Mouse (Mus musculus): ENCODE measurements around the gene Fam13c.
A peak's percentile ranks its signal among the peaks of the same experiment; 100 is the strongest.

The Fam13c gene

DNA sequence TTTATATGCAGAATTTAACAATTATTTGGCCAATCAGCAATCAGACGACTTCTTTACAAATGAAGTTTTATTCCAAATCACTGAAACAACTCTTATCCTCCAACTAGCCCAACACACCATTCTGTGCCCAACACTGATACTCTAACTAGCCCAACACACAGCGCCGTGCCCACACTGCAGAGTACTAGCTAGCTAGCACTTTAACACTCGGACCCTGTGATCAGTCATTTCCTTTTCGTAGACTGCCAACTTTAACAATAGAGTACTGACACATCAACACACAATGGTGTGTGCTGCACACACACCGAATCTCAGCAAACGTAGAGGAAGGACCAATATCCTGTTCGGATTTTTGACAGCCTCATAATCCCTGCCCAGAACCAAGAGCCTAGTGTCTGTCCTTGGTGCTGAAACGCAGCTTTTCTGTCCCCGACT lies 157.8 kb downstream of the Fam13c start:
- 0 out of 2 replicates have a peak, but pooled peaks have one; percentile 6 for ATAC-seq (ENCODE audit: insufficient number of reproducible peaks, low FRiP score, low TSS enrichment)

DNA sequence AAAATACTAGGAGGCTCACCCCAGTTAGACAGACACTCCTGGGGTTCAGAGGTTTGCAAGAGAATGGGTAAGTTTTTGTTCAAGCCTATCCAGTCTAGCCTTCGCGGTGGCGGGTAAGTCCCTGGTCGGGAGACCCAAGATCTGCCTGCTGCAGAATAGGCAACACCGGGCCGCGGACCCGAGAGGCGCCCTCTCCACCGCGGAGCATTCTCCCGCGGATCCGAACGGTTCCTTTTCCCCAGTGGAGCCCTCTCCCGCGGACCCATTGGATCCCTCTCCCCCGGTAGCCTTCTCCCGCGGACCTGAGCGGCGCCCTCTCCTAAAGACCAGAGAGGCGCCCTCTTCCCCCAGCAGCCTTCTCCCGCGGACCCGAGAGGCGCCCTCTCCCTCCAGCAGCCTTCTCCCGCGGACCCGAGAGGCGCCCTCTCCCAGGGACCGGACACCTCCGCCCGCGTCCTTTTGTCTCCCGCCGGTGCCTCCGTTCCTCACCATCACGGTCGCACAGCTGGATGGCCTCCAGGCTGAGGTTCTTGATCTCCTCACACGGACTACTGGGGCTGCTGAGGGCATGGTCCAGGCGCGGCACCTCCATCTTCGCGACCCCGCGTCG lies 158.3 kb downstream of the Fam13c start:
- peak; percentile 62 for ATAC-seq (ENCODE audit: insufficient number of reproducible peaks, low FRiP score, low TSS enrichment)

DNA sequence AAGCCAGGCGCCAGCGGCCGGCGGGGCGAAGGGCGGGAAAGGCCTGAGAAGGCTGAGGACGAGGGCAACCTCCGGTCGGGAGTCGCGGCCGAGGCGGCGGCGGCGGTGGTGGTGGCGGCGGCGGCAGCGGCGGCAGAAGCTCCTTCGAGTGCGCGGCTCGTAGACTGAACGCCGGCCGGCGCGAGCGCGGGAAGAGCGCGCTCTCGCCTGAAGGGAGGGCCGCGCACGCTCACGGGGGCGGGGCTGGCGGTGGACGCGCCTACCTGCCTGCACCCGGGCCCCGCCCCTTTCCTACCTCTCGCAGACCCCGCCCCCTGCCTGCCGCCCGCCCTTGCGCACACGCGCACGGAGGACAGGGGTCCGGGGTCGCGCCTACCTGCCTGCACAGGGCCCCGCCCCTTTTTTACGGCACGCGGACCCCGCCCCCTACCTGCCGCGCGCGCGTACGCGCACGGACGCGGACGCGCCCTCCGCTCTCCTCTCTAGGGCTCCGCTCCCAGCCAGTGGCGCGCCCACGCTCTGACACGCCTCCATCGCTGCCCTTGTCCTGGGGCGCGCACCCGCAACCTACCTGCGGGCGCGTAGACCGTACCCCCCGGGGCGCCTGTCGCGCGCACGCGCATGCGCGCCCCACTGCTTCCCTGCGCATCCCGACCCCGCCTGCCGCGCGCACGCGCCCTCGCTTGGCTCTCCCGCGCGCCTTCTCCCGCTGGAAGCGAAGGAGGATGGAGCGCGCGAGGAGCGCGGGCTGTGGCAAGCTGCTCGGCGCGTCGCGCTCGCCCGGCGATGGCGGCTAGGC lies 159.0 kb downstream of the Fam13c start:
- ATAC-seq (ENCODE audit: insufficient number of reproducible peaks, low FRiP score, low TSS enrichment), result peak; percentile 85

DNA sequence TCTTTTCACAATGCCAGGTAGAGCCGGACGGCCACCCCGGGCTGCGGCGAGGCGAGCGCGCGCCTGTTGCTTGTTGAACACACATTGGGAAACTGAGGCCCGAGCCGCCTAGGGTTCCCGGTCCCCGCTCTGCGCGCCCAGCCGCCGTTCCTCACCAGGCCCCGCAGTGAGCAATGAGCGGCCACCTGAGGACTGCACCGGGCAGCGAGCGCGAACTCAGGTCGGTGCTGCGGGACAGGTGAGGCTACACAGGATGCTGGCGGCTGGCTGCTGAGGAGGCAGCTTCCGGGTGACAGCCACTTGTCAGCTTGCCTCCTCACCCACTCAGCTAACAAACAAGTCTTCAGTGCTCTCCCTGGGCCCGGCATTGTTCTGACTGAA lies 159.6 kb downstream of the Fam13c start:
- peak; percentile 42 for ATAC-seq (ENCODE audit: insufficient number of reproducible peaks, low FRiP score, low TSS enrichment)

All from cerebellum, adult (tissue).